Mouse (Mus musculus): ENCODE data around the gene Ddx6. TPM values are rescaled to one million over a fixed set of nuclear protein-coding genes. Genes with fewer than 3 reads are reported as not detected.

Ddx6 gene
- polyA plus RNA-seq, 1 experiment from 2014 or later: 25.8 TPM

- ATAC-seq (ENCODE audit: low FRiP score, low read depth): no peak
- 93% methylated on average over 2 of the region's 2 CpGs for WGBS
- Histone ChIP-seq H3K36me3 (no peaks in the 10 kb centered on the region), H3K9ac (no peak overlapping the region), H3K9me3 (0 out of 2 replicates have a peak, but pooled peaks cover 2% of the 10 kb centered on the region), H3K27me3 (no peaks in the 10 kb centered on the region), H3K4me3 (no peak overlapping the region), H3K4me1 (no peaks in the 10 kb centered on the region), H3K4me2 (replicated peaks) (no peak overlapping the region), H3K27ac (no peak overlapping the region)
Observed at GRCm38 (mm10) chr9:44678288-44678871, 73.7 kb downstream of the Ddx6 start.

DNA sequence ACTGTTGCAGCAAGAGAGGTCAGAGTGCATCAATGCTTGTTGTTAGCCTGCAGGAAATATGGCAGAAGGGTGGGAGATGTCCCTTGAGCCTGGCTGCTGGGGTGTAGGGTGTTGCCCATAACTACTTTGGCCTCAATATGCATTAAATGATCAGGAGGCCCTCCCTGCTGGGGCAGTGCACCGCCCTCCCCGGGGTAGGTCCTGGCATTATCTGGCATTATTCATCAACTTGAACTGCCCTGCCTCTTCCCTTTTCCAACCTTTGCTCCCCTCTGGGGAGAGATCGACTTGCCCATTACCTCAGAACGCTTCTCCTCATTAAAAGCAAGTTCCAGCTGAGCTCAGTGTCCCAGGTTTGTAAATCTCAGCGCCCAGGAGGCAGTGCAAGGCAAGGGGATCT is 74.9 kb downstream of the Ddx6 start:
- no peak overlapping the region for H3K27ac ChIP-seq
- 0 out of 2 replicates have a peak, but pooled peaks cover 2% of the 10 kb centered on the region for H3K9me3 ChIP-seq
- 67% methylated on average over 5 of the region's 5 CpGs for WGBS
- H3K4me1 ChIP-seq: no peaks in the 10 kb centered on the region
- ATAC-seq (ENCODE audit: low FRiP score, low read depth): no peak
- no peak overlapping the region for H3K4me2 ChIP-seq (replicated peaks)
- H3K27me3 ChIP-seq: no peaks in the 10 kb centered on the region
- H3K9ac ChIP-seq: no peak overlapping the region
- no peaks in the 10 kb centered on the region for H3K36me3 ChIP-seq
- H3K4me3 ChIP-seq: no peak overlapping the region

- Histone ChIP-seq H3K9me3 (0 out of 2 replicates have a peak, but pooled peaks cover 2% of the 10 kb centered on the region), H3K4me2 (replicated peaks) (no peak overlapping the region), H3K36me3 (peaks cover 18% of the 10 kb centered on the region), H3K4me1 (no peaks in the 10 kb centered on the region), H3K27me3 (no peaks in the 10 kb centered on the region), H3K27ac (no peak overlapping the region), H3K9ac (no peak overlapping the region), H3K4me3 (no peak overlapping the region)
- ATAC-seq (ENCODE audit: low FRiP score, low read depth): no peak
- WGBS: 85% methylated on average over 8 of the region's 8 CpGs
Observed at GRCm38 (mm10) chr9:44683046-44683445, 78.4 kb downstream of the Ddx6 start.

- Histone ChIP-seq H3K4me3 (no peak overlapping the region), H3K36me3 (peaks cover 38% of the 10 kb centered on the region), H3K27me3 (no peaks in the 10 kb centered on the region), H3K9ac (0 out of 2 replicates have a peak overlapping the region, but pooled peaks have one; percentile 19), H3K4me2 (replicated peaks) (no peak overlapping the region), H3K4me1 (no peaks in the 10 kb centered on the region), H3K9me3 (no peaks in the 10 kb centered on the region), H3K27ac (no peak overlapping the region; the same call in 1 of the 2 replicates)
- 41% methylated on average over 14 of the region's 14 CpGs for WGBS
- peak; percentile 73; the same call in 1 of the 2 replicates for ATAC-seq (ENCODE audit: low FRiP score, low read depth)
Observed at GRCm38 (mm10) chr9:44685346-44686330, 80.9 kb downstream of the Ddx6 start.

- Histone ChIP-seq H3K4me3 (no peak overlapping the region), H3K4me2 (replicated peaks) (no peak overlapping the region), H3K36me3 (peaks cover 48% of the 10 kb centered on the region), H3K4me1 (no peaks in the 10 kb centered on the region), H3K27me3 (no peaks in the 10 kb centered on the region), H3K27ac (no peak overlapping the region; the same call in 1 of the 2 replicates), H3K9ac (no peak overlapping the region), H3K9me3 (no peaks in the 10 kb centered on the region)
- no peak for ATAC-seq (ENCODE audit: low FRiP score, low read depth)
- WGBS: 65% methylated on average over 5 of the region's 5 CpGs
Observed at GRCm38 (mm10) chr9:44686638-44687037, 81.9 kb downstream of the Ddx6 start.

DNA sequence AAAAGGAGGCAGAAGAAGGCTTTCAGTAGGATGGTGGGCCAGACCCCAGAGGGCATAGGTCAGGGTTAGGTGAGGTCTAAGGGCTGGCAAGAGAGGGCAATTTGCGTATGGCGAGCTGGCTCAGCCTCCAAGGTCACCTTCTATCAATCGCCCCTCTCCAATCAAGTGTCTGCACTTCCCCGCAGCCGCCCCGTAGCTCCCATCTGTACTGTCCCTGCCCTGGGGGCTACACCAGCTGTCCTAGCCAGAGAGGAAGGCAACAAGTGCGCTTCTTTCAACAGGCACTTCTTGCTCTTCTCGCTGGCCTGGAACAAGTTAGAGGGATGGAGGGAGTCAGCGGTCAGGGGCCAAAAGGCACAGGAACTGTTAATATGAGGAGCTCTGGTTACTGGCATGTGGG is 83.3 kb downstream of the Ddx6 start:
- H3K9me3 ChIP-seq: no peaks in the 10 kb centered on the region
- no peak overlapping the region for H3K27ac ChIP-seq
- peaks cover 61% of the 10 kb centered on the region for H3K36me3 ChIP-seq
- ATAC-seq (ENCODE audit: low FRiP score, low read depth): no peak
- no peaks in the 10 kb centered on the region for H3K27me3 ChIP-seq
- no peak overlapping the region for H3K4me2 ChIP-seq (replicated peaks)
- no peak overlapping the region for H3K9ac ChIP-seq
- no peak overlapping the region for H3K4me3 ChIP-seq
- H3K4me1 ChIP-seq: no peaks in the 10 kb centered on the region; the same call in 1 of the 2 replicates
- WGBS: 71% methylated on average over 9 of the region's 9 CpGs

Other genes with a start within 250 kb of the Ddx6 start
- gene Vps11, start 243.2 kb upstream of the Ddx6 start, polyA plus RNA-seq (2015; fragmentation: Nextera tagmentation; extraction: Ambion mirVana): 27.8 and 28.9 TPM in 2 replicates
- 30.9 and 36.8 TPM in 2 replicates for gene Hyou1, start 225.4 kb upstream of the Ddx6 start, polyA plus RNA-seq (2015; fragmentation: Nextera tagmentation; extraction: Ambion mirVana)
- 11.1 and 11.5 TPM in 2 replicates for gene Slc37a4, start 208.0 kb upstream of the Ddx6 start, polyA plus RNA-seq (2015; fragmentation: Nextera tagmentation; extraction: Ambion mirVana)
- 1,961 and 2,001 TPM in 2 replicates for gene Rps25, start 197.8 kb upstream of the Ddx6 start, polyA plus RNA-seq (2015; fragmentation: Nextera tagmentation; extraction: Ambion mirVana)
- gene Trappc4, start 197.3 kb upstream of the Ddx6 start, polyA plus RNA-seq (2015; fragmentation: Nextera tagmentation; extraction: Ambion mirVana): 160 and 165 TPM in 2 replicates
- gene Ccdc84, start 186.3 kb upstream of the Ddx6 start, polyA plus RNA-seq (2015; fragmentation: Nextera tagmentation; extraction: Ambion mirVana): 32.2 and 35.5 TPM in 2 replicates
- not detected in 2 replicates for gene Foxr1, start 163.8 kb upstream of the Ddx6 start, polyA plus RNA-seq (2015; fragmentation: Nextera tagmentation; extraction: Ambion mirVana)
- 0.31 and 0.36 TPM in 2 replicates for gene Upk2, start 149.9 kb upstream of the Ddx6 start, polyA plus RNA-seq (2015; fragmentation: Nextera tagmentation; extraction: Ambion mirVana)
- 14.5 and 15.0 TPM in 2 replicates for gene Bcl9l, start 122.1 kb upstream of the Ddx6 start, polyA plus RNA-seq (2015; fragmentation: Nextera tagmentation; extraction: Ambion mirVana)
- 0.09 TPM in 1 of 2 replicates, not detected in the other for gene Cxcr5, start 43.0 kb upstream of the Ddx6 start, polyA plus RNA-seq (2015; fragmentation: Nextera tagmentation; extraction: Ambion mirVana)
- not detected in 2 replicates for gene Treh, start 68.3 kb downstream of the Ddx6 start, polyA plus RNA-seq (2015; fragmentation: Nextera tagmentation; extraction: Ambion mirVana)
- 45.3 and 46.1 TPM in 2 replicates for gene Phldb1, start 130.3 kb downstream of the Ddx6 start, polyA plus RNA-seq (2015; fragmentation: Nextera tagmentation; extraction: Ambion mirVana)
- 207 and 225 TPM in 2 replicates for gene Arcn1, start 163.0 kb downstream of the Ddx6 start, polyA plus RNA-seq (2015; fragmentation: Nextera tagmentation; extraction: Ambion mirVana)
- gene Ift46, start 163.0 kb downstream of the Ddx6 start, polyA plus RNA-seq (2015; fragmentation: Nextera tagmentation; extraction: Ambion mirVana): 146 and 152 TPM in 2 replicates
- 4.9 and 5.1 TPM in 2 replicates for gene Tmem25, start 194.4 kb downstream of the Ddx6 start, polyA plus RNA-seq (2015; fragmentation: Nextera tagmentation; extraction: Ambion mirVana)
- gene Ttc36, start 198.2 kb downstream of the Ddx6 start, polyA plus RNA-seq (2015; fragmentation: Nextera tagmentation; extraction: Ambion mirVana): 0.47 TPM in 1 of 2 replicates, not detected in the other

Measured in limb, embryonic 13.5 days (tissue).